Mouse (Mus musculus): ENCODE measurements around the gene AY074887.
"Not testable (repeated sequence)": the region's sequence is repeated elsewhere in the genome, so short reads cannot be mapped to it uniquely, and the experiment has no call there.

AY074887 gene

DNA sequence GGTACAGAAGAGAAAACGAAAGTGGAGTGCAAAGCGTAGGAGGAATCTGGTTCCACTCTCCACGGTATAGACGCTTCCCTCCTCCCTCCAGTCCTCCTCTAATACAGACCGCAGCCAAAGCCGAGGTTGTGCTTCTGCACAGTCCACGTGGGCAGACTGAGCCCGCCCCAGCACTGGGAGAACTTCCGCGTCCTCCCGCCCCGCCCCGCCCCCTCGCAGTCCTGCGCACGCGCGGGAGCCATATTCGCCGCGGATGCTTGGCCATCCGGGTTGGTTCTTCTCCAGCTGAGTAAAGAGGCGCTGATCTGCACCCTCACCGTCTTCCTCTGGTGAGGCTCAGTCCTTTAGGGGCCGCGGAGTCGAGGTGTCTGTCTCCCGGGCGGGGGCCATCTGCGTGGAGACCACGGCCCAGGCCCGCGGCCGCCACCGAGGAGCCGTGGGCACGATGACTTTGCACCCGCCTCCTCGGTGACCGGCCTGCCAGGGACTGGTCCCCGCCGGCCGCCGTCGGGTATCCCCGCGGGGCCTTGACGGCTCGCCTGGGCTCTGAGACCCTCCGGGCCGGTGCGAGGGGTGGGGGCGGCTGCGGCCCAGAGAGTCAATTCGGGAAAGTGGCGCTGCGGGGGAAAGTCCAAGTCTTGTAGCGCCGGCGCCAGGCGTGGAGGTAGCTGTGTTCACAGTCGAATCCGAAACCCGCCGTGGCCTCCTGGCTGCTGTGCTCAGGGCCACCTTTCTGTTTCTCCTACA lies at the start of gene AY074887, which contains the start of gene Psma4:
Gene AY074887, minus strand, starts transcription at position 424 of the 747 bp plus-strand sequence.
Gene Psma4, plus strand, starts transcription at position 216 of the 747 bp plus-strand sequence.
- peak; percentile 94 for DNase-seq

GRCm38 (mm10) chr9:54995645-54996044 lies 44.8 kb upstream of the AY074887 start:
- no peak for DNase-seq

DNA sequence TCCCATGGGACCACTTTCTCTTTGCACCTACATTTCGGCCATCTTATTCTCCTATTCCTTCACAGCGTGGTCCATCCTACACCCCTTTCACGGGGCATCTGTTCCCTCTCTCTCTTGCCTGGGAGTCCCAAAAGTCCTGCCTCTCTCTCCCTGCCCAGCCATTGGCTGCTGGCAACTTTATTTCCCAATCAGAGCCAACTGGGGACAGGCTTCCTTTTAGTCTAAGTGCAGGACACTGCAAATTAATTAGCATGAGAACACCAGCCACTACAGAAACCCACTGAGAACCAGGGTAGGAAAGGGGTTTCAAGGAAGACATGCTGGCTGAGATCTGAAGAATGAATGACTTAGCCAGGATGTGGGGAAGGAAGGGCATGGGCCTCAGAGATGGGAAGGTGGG lies 43.6 kb upstream of the AY074887 start:
- no peak for DNase-seq

DNA sequence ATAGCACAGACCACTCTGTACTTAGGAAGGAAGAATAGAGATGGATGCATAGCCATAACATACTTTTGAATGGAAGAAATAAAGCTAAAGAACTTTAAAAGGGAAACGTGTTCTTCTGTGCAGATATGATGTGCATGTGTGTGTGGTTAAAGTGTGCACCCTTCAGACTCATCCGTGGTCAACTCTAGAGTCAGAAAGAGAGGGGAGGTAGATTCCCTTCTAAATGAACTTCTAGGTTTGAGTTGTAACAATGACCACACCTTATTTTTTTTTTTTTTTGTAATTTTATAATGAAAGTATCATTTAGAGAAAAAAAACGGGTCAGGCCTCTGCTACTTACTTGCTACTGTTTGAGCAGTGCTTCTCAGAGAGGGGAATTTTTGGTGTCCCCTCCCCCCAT lies 39.6 kb upstream of the AY074887 start:
- no peak for DNase-seq

- no peak for DNase-seq
These were observed 31.6 kb upstream of the AY074887 start for GRCm38 (mm10) chr9:54982401-54982800.

DNA sequence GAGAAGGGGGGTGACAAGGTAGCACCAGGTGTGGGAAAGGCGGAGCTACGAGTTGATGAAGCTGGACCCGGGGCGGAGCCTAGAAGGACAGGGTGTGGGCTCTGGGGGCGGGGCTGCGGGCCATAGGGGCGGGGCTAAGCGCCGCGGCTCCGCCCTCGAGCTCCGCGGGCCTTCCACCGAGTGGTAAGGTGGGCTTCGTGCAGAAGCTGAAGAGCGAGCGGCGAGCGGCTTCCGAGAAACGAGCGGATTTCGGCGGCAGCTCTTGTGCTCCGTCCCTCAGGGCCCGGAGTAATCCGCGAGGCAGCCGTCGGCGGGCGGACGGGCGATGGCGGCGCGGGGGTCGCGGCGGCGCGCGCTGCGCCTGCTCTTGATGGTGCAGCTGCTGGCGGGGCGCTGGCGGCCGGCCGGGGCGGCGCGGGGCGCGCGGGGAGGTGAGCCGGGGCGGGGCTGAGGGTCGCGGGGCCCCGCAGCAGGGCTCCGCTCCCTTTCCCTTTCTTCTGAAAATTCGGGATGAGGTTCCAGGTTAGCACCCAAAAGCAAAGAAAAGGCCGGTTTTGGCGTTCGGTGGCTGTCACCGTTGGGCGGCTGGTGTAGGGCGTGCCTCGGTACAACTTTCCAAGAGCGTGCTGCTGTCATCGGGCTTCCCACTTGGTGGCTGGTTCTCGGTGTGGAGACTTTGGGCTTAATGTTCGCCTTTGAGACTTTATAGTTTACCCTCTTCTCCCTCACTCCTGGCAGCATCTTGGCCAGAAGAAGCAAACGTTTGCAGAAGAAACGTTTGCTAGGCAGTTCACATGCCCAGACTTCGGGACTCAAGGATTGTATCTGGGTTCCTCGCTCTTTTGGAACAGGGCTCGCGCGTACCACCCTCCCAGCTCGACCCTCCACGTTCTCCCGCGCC lies 30.7 kb upstream of the AY074887 start:
- DNase-seq = peak; percentile 64

DNA sequence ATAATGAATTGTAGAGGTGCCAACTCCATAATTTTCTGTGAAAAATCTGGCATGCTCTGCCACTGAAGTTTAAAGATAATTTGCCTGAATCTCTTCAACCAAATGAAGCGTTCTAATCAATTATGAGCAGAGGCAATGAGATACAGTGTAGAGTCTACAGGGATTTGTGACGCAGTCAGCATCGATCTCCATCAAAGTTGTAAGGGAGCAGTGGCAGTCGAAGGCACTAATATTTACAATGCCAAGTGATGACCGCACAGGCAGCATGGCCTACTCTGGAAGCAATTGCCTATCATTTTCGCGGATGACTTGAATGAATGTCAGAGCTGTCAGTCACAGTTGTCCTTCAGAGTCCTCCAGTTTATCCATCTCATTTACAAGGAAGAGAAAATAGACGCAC lies 29.9 kb upstream of the AY074887 start, which contains the start of gene Chrna5:
Gene Chrna5, plus strand, starts transcription at position 207 of the 400 bp plus-strand sequence.
- DNase-seq = no peak

- no peak for DNase-seq
These were observed 19.3 kb upstream of the AY074887 start for GRCm38 (mm10) chr9:54969972-54970637.

GRCm38 (mm10) chr9:54963669-54964068 lies 12.9 kb upstream of the AY074887 start:
- DNase-seq = no peak

- DNase-seq = no peak
These were observed 10.3 kb upstream of the AY074887 start for GRCm38 (mm10) chr9:54961059-54961458.

- DNase-seq = not testable (repeated sequence)
These were observed 636 bp downstream of the AY074887 start for GRCm38 (mm10) chr9:54950162-54950561.

GRCm38 (mm10) chr9:54949465-54949864 lies 1.3 kb downstream of the AY074887 start:
- DNase-seq = no peak

GRCm38 (mm10) chr9:54946256-54946655 lies 4.5 kb downstream of the AY074887 start:
- DNase-seq = no peak

DNA sequence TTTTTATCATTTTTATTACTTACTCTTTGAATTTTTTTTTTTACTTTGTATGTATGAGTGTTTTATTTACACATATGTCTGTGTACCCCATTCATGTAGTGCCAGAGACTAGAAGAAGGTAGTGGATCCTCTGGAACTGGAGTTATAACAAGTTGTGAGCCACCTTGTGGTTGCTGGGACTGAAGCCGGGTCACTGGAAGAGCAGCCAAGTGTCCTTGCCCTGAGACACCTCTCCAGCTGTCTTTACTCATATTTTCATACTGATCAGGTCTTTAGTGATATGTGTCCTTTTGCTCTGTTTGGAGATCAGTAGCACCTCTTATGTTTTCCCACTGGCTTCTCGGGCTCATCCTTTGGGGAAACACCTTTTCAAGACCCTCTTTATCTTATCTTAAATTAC lies 6.3 kb downstream of the AY074887 start:
- no peak for DNase-seq

- no peak for DNase-seq
These were observed 8.7 kb downstream of the AY074887 start for GRCm38 (mm10) chr9:54942071-54942470.

DNA sequence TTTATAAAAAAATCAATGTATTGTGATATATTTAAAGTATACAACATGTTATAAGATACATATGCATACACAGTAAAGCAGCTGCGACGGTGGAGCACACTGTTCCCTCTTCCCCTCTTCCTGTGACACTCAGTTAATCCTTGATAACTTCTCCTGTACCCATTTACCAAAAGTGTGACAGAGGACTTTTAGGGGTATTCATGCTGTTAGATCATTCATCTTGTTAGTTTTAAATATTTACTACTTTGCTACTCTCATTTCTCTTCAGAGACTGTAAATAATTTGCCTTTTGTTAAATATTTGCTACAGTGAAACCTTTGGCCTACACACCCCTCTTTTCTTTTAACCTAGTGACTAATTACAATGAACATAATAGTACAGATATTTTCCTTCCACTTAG lies 18.4 kb downstream of the AY074887 start:
- DNase-seq = no peak

- peak; percentile 33 for DNase-seq
These were observed 19.0 kb downstream of the AY074887 start for GRCm38 (mm10) chr9:54931765-54932164.

- no peak for DNase-seq
These were observed 20.1 kb downstream of the AY074887 start for GRCm38 (mm10) chr9:54930741-54931140.

DNA sequence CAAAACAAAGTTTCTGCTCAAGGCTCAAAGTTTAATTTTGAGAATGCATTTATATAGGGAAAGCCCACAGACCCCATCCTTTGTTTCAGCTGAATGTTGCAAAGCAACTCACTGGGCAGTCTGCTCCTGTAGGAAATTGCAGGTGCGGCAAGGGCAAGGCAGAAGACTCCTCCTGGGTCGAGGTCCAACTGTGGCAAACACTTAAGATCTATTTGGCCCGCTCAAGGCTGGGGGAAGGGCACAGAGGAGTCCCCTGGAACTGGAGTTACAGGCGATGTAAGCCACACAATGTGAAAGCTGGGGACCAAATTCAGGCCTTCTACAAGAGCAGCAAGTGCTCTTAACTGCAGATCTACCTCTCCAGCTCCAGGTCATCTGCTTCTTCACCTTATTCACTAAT lies 30.9 kb downstream of the AY074887 start:
- no peak for DNase-seq

DNA sequence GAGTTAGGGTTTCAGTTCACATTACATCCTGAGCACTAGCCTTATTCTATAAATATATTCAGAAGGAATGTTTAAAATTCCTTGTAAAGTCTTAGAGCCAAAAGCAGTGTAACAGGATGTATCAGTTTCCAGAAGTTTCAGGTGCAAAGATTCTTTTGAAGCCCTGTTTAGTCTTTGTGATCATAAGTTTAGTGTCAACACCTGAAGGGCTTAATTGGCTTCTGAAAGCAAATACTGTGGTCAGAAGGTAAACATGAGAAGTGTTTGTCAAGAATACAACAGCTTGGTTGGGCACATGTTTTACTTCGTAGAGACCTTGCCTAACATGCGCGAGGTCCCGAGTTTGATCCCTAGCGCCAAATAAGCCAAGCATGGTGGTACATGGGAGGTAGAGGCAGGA lies 32.0 kb downstream of the AY074887 start:
- DNase-seq = no peak

- DNase-seq = no peak
These were observed 32.6 kb downstream of the AY074887 start for GRCm38 (mm10) chr9:54918191-54918590.

GRCm38 (mm10) chr9:54917010-54917677 lies 33.7 kb downstream of the AY074887 start, which contains the start of gene Hykk:
Gene Hykk, plus strand, starts transcription at chr9:54917283.
- DNase-seq = peak; percentile 88

Measured in thymus, postnatal 4 days (tissue).